Mouse (Mus musculus) intestine, embryonic 14.5 days (tissue): Measurements from ENCODE around the gene 1700019N19Rik. TPM values are rescaled to one million over a fixed set of nuclear protein-coding genes. Genes with fewer than 3 reads are reported as not detected.

Source experiments
- ATAC-seq: fragments of 200-750 bp; cut with Nextera tagmentation; replicated peaks from 2 replicates; pipeline ENCODE4 v1.8.0; 2017; ENCODE audit warnings: low read depth, moderate number of reproducible peaks, moderate TSS enrichment, moderate library complexity; ENCODE audit not compliant: low FRiP score, low TSS enrichment
- DNase-seq: peaks from one replicate; pipeline ENCODE4 v3.0.0-alpha.2; 2018; ENCODE audit warnings: low spot score
- H3K27ac ChIP-seq: fragments of 300-500 bp; sonication (generic); 2 replicates; pipeline ENCODE4 v1.5.1; 2014; ENCODE audit warnings: low read depth, mild to moderate bottlenecking, control low read depth
- H3K27me3 ChIP-seq: fragments of 300-500 bp; sonication (generic); replicated peaks from 2 replicates; pipeline ENCODE4 v1.6.1; 2014; ENCODE audit warnings: low read length, control low read depth; ENCODE audit not compliant: control insufficient read depth, insufficient read depth
- H3K36me3 ChIP-seq: fragments of 300-500 bp; sonication (generic); 2 replicates; pipeline ENCODE4 v1.6.1; 2014; ENCODE audit warnings: low read length, control low read depth; ENCODE audit not compliant: control insufficient read depth, insufficient read depth
- H3K4me1 ChIP-seq: fragments of 300-500 bp; sonication (generic); replicated peaks from 2 replicates; pipeline ENCODE4 v1.6.1; 2014; ENCODE audit warnings: low read length, control low read depth, mixed read lengths; ENCODE audit not compliant: control insufficient read depth, insufficient read depth
- H3K4me2 ChIP-seq: fragments of 300-500 bp; sonication (generic); 2 replicates; pipeline ENCODE4 v1.6.1; 2014; ENCODE audit warnings: low read length
- H3K4me3 ChIP-seq: fragments of 300-500 bp; sonication (generic); 2 replicates; pipeline ENCODE4 v1.5.1; 2014; ENCODE audit warnings: low read depth, low read length, control low read depth, mixed read lengths
- H3K9ac ChIP-seq: fragments of 300-500 bp; sonication (generic); 2 replicates; pipeline ENCODE4 v1.6.1; 2014; ENCODE audit warnings: mild to moderate bottlenecking, low read length
- H3K9me3 ChIP-seq: fragments of 300-500 bp; sonication (generic); 2 replicates; pipeline ENCODE4 v1.6.1; 2016; ENCODE audit warnings: low read length, control low read depth; ENCODE audit not compliant: control insufficient read depth
- WGBS: fragments of 180-500 bp; shearing (Covaris S2); extraction: QIAGEN DNeasy Blood & Tissue Kit; methylation state at CpG from one replicate; pipeline ENCODE4 v1.1.7; 2014; 5-methylcytosine and 5-hydroxymethylcytosine counted together
- polyA plus RNA-seq: library from polyadenylated mRNA; unstranded; fragments of >200 nt; fragmentation: Nextera tagmentation; extraction: Ambion mirVana; gene quantifications from 2 replicates; pipeline ENCODE4 v1.2.1, GENCODE M21; 2014

Gene 1700019N19Rik
- not detected in 2 replicates for polyA plus RNA-seq

DNA sequence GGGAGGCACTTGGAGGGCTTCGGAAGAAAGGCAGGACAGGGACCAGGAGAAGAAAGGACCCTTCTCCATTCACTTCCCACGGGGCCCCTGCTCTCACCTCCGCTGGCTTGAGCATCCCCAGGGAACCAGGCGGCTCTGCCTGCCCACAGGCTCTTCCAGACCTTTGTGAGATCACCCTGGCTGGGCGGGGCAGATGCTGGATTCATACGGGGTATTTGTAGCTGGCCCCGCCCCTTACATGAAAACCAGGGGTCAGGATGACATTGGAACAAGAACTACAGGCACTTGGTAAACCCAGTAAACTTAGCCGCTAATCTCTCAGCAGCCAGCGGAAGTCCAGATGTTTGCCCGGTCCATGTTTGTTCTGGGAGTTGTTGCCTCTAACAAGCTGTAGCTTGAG is at the start of gene 1700019N19Rik:
1700019N19Rik (minus strand) TSS at position 178 of the 400 bp plus-strand sequence.
- peaks cover 3% of the 10 kb centered on the region for H3K36me3 ChIP-seq
- H3K4me3 ChIP-seq: no peak within 1 kb of the TSS
- H3K27me3 ChIP-seq: no peaks in the 10 kb centered on the region
- 45% methylated on average over 10 of the region's 10 CpGs for WGBS
- no peaks in the 10 kb centered on the region for H3K9me3 ChIP-seq
- H3K4me1 ChIP-seq: 0 out of 2 replicates have a peak, but pooled peaks cover 6% of the 10 kb centered on the region
- no peak within 1 kb of the TSS for H3K27ac ChIP-seq
- no peak within 1 kb of the TSS for H3K4me2 ChIP-seq
- DNase-seq (no peak), ATAC-seq (no peak)
- no peak within 1 kb of the TSS for H3K9ac ChIP-seq

DNA sequence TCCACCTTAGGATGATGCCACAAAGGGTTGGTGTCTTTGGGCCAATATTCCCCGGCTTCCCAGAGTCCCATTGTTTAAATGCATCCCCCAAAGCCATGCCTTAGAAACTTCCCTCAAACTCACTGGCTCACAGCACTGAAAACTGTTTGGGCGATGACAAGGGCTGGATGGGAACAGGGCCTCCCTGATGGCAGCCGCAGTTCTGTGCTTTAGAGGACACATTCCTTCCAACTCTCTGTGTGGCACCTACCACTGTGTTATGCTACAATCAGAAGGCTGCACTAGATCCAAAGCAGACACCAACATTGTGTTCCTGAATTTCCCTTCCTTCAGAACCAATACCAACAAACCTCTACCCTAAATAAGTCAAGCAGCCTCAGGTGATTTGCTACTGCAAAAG is 49.3 kb upstream of the 1700019N19Rik start:
- 86% methylated on average over 3 of the region's 3 CpGs for WGBS
- Histone ChIP-seq H3K4me2 (no peak overlapping the region), H3K4me3 (no peak overlapping the region), H3K36me3 (no peaks in the 10 kb centered on the region), H3K27ac (no peak overlapping the region), H3K9ac (no peak overlapping the region), H3K4me1 (peaks cover 7% of the 10 kb centered on the region; the same call in 1 of the 2 replicates), H3K9me3 (no peaks in the 10 kb centered on the region), H3K27me3 (no peaks in the 10 kb centered on the region)
- ATAC-seq (no peak), DNase-seq (no peak)

DNA sequence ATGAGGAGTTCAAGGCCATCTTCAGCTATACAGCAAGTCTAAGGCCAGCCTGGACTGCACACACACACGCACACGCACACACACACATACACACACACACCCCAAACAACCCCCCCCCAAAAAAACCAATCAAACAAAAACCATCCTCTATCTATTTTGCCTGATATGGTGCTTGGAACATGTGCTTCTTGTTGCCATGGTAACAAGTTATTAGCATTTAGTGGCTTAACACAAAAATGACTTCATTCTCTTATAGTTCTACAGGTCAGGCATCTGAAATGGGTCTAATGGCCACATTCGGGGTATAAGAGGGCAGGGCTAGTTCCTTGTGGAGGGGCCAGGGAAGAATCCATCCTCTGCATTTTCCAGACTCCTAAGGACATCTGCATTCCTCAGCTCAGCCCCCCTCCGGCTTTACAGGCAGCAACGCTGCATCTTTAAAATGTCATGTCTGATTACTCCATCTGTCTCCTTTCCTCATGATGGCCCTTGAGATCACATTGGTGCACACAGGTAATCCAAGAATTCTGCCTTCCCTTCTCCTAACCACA is 46.5 kb upstream of the 1700019N19Rik start:
- H3K27ac ChIP-seq: no peak overlapping the region
- no peak overlapping the region for H3K4me3 ChIP-seq
- ATAC-seq: no peak
- peaks cover 7% of the 10 kb centered on the region; the same call in 1 of the 2 replicates for H3K4me1 ChIP-seq
- no peak overlapping the region for H3K9ac ChIP-seq
- no peak overlapping the region for H3K4me2 ChIP-seq
- H3K27me3 ChIP-seq: no peaks in the 10 kb centered on the region
- no peaks in the 10 kb centered on the region for H3K9me3 ChIP-seq
- WGBS: 71% methylated on average over 5 of the region's 5 CpGs
- no peaks in the 10 kb centered on the region for H3K36me3 ChIP-seq
- DNase-seq: no peak

DNA sequence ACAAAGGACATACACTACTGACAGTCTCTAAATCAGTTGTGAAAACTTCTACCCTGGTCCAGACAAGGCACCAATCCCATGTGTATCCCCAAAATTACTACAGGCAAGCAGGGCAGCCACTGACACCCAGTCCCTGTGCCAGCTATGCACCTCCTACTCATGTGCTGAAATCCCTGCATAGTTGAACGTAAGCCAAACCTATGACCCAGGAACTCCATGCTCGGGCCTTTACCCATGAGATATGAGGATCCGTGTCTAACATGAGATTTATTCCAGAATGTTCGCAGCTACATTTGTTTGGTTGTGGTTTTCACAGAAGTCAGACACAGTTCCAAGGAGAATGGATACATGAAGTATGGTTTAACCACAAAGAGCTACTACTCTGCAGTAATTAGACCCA is 45.5 kb upstream of the 1700019N19Rik start:
- Histone ChIP-seq H3K27me3 (no peaks in the 10 kb centered on the region), H3K4me2 (no peak overlapping the region), H3K4me3 (no peak overlapping the region), H3K27ac (no peak overlapping the region), H3K36me3 (no peaks in the 10 kb centered on the region), H3K4me1 (peaks cover 7% of the 10 kb centered on the region; the same call in 1 of the 2 replicates), H3K9ac (no peak overlapping the region), H3K9me3 (no peaks in the 10 kb centered on the region)
- 78% methylated on average over 4 of the region's 4 CpGs for WGBS
- ATAC-seq (no peak), DNase-seq (no peak)

DNA sequence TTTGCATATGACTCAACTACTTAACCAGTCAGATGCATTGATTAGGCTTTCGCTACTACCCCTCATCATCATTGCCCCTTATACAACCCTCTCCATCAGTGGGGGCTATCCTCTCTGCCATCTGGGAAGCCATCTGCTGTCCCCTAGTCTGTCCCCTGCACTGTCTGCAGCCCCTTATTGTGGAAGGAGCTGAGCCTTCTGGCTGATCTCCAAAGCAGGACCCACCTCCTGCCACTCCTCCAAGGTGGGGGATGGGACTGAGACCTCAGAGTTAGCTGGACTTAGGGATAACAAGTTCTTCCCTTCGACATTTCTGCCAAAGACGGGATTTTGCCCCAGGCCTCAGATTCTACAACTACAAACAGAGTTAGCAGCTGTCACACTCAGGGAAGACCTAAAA is 45.1 kb upstream of the 1700019N19Rik start:
- Histone ChIP-seq H3K4me1 (peaks cover 7% of the 10 kb centered on the region; the same call in 1 of the 2 replicates), H3K36me3 (no peaks in the 10 kb centered on the region), H3K27me3 (no peaks in the 10 kb centered on the region), H3K9me3 (no peaks in the 10 kb centered on the region), H3K4me3 (no peak overlapping the region), H3K9ac (no peak overlapping the region), H3K4me2 (no peak overlapping the region), H3K27ac (no peak overlapping the region)
- ATAC-seq (no peak), DNase-seq (no peak)
- WGBS: 76% methylated on average over 3 of the region's 3 CpGs

DNA sequence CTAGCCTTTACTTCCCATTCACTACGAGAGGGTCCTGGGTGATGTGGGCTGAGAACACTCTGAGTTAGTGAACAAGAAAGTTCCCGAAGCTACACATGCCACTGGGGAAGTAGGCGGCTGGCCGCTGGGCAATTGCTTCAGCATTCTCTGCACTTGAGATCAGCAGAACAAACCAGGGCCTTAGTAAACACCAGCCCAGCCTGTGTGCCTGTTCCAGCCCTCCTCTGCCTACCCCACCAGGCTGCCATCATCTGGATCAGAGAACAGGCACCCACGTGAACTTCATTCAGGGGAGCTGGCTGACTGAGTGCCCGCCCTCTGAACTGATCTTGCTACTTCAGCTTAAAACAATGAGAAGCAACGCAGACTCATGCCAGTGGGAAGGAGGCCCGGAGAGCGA is 44.4 kb upstream of the 1700019N19Rik start:
- Histone ChIP-seq H3K9me3 (no peaks in the 10 kb centered on the region), H3K27me3 (no peaks in the 10 kb centered on the region), H3K4me3 (no peak overlapping the region), H3K9ac (no peak overlapping the region), H3K27ac (no peak overlapping the region), H3K4me1 (peaks cover 7% of the 10 kb centered on the region; the same call in 1 of the 2 replicates), H3K36me3 (no peaks in the 10 kb centered on the region), H3K4me2 (no peak overlapping the region)
- ATAC-seq (no peak), DNase-seq (no peak)
- WGBS: 60% methylated on average over 9 of the region's 9 CpGs

DNA sequence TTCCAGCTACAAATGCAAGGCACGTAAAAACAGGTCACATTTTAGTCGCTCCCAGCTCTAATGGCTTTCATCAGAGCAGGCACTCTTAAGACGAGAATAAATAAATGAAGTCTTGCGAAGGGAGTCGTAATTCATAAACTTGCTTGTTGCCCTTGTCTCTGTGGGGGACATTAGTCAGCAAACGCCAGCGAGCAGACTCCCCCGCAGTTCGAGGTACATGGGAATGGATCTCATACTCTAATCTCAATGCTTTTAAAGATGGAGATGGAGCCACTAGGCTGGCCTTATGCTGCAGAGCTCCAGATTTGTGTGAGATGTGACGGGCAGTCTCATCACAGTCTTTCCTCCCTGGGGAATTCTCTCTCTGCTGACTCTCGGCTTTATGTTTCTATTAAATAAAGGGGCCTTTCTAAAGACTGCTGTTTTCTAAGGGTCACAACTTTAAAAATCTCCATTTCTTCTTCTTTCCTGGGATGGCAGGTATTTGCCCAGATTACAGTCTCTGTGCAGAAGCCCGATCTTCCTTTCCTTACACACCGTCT is 39.4 kb upstream of the 1700019N19Rik start:
- ATAC-seq: no peak
- Histone ChIP-seq H3K4me1 (peaks cover 6% of the 10 kb centered on the region; the same call in 1 of the 2 replicates), H3K36me3 (no peaks in the 10 kb centered on the region), H3K27me3 (no peaks in the 10 kb centered on the region), H3K9ac (no peak overlapping the region), H3K27ac (no peak overlapping the region), H3K4me3 (no peak overlapping the region), H3K9me3 (no peaks in the 10 kb centered on the region), H3K4me2 (no peak overlapping the region)
- 41% methylated on average over 13 of the region's 13 CpGs for WGBS
- DNase-seq: no peak

DNA sequence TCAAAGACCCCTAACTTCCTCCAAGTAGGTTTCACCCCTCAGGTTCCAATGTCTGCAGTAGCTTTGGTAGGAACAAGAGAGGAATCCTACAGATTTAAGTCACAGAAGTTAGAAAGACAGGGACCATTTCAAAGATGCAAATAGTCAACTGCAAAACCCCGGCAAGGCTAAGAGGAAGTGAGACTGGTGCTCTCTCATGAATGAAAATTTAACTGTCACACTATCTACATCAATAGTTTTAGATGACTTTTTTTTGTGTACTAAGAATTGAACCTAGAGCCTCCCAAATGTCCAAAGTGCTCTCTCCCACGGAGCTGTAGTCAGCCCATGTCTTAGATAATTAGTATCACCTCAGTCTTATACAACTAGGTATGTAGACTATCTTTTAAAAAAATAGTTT is 38.7 kb upstream of the 1700019N19Rik start:
- WGBS: 79% methylated on average over 2 of the region's 2 CpGs
- no peak overlapping the region for H3K4me2 ChIP-seq
- H3K36me3 ChIP-seq: no peaks in the 10 kb centered on the region
- no peak overlapping the region for H3K27ac ChIP-seq
- no peak for ATAC-seq
- H3K9me3 ChIP-seq: no peaks in the 10 kb centered on the region
- H3K27me3 ChIP-seq: no peaks in the 10 kb centered on the region
- peaks cover 6% of the 10 kb centered on the region; the same call in 1 of the 2 replicates for H3K4me1 ChIP-seq
- DNase-seq: no peak
- H3K4me3 ChIP-seq: no peak overlapping the region
- H3K9ac ChIP-seq: no peak overlapping the region
